ENCODE assay signal across 11 mouse cellular contexts in genomic region chr7:97328891-97329588, GRCm38 (mm10). TPM values are rescaled to one million over a fixed set of nuclear protein-coding genes. Genes with fewer than 3 reads are reported as not detected.
DNase-seq lines count a peak whose midpoint lies in the region; ATAC-seq and TF ChIP-seq lines count a peak whose summit lies in the region.
"Had no signal": no experiment of that assay in that cellular context is flagged by ENCODE, and none has a peak within 500 bp of the region (broad histone marks: within the 10 kb centered on the region; RNA-seq: fewer than 3 reads in every experiment).

No protein-coding gene starts in this region.

- peak overlapping the region; percentile 18; the same call in 1 of the 2 replicates for H3K4me2 ChIP-seq in hindbrain, embryonic 15.5 days
- no peak overlapping the region for H3K4me2 ChIP-seq in hindbrain, embryonic 14.5 days (replicated peaks)
- no peak overlapping the region for H3K4me2 ChIP-seq in heart, embryonic 12.5 days
- H3K4me2 ChIP-seq: liver, embryonic 13.5 days had no signal

- DNase-seq in hindbrain, embryonic 14.5 days (ENCODE audit: low spot score): no peak
- DNase-seq in right cerebral cortex, adult 18-20 months: peak; percentile 25
- no peak for DNase-seq in right cerebral cortex, postnatal 36 days (ENCODE audit: low spot score in 2 of 2)
- DNase-seq in thymus, postnatal 0 days (ENCODE audit: low spot score): no peak
- DNase-seq: left cerebral cortex, postnatal 4 days; liver, embryonic 13.5 days; lung, postnatal 14 days; right cerebral cortex, postnatal 25 days had no signal

- no peak overlapping the region for H3K27ac ChIP-seq in hindbrain, embryonic 15.5 days (replicated peaks)
- H3K27ac ChIP-seq in hindbrain, embryonic 14.5 days: no peak overlapping the region
- no peak overlapping the region for H3K27ac ChIP-seq in cortical plate, adult 2 months (ENCODE audit: insufficient read depth, low read length)
- no peak overlapping the region for H3K27ac ChIP-seq in heart, embryonic 12.5 days (ENCODE audit: poor library complexity, severe bottlenecking)
- H3K27ac ChIP-seq: liver, embryonic 13.5 days had no signal

- H3K4me3 ChIP-seq in hindbrain, embryonic 15.5 days: no peak overlapping the region
- H3K4me3 ChIP-seq in hindbrain, embryonic 14.5 days (replicated peaks; ENCODE audit: low read length): no peak overlapping the region
- H3K4me3 ChIP-seq in cortical plate, adult 2 months (ENCODE audit: insufficient read depth, low read length): 0 out of 2 replicates have a peak overlapping the region, but pooled peaks have one; percentile 4
- H3K4me3 ChIP-seq in heart, embryonic 12.5 days: no peak overlapping the region
- H3K4me3 ChIP-seq: liver, embryonic 13.5 days had no signal

- ATAC-seq in hindbrain, embryonic 15.5 days (ENCODE audit: low FRiP score, low read depth): no peak
- no peak for ATAC-seq in hindbrain, embryonic 14.5 days (ENCODE audit: low FRiP score)
- no peak for ATAC-seq in heart, embryonic 12.5 days (ENCODE audit: insufficient number of reproducible peaks, low FRiP score)

- no peak for TF ChIP-seq POLR2A in cortical plate, adult 2 months (IDR thresholded peaks at IDR 0.05; ENCODE audit: extremely low read depth, insufficient read depth, low read length)

- TF ChIP-seq CTCF in cortical plate, adult 2 months (IDR thresholded peaks at IDR 0.05; ENCODE audit: extremely low read depth, insufficient read depth, low read length): no peak

- WGBS in hindbrain, embryonic 15.5 days: 66% methylated on average over 13 of the region's 13 CpGs
- 68% methylated on average over 13 of the region's 13 CpGs for WGBS in hindbrain, embryonic 14.5 days
- 75% methylated on average over 13 of the region's 13 CpGs for whole genome bisulfite sequencing in heart, embryonic 12.5 days

- H3K27me3 ChIP-seq in hindbrain, embryonic 15.5 days: peaks cover 33% of the 10 kb centered on the region
- peaks cover 35% of the 10 kb centered on the region for H3K27me3 ChIP-seq in hindbrain, embryonic 14.5 days (ENCODE audit: control insufficient read depth, insufficient read depth, low read length)
- H3K27me3 ChIP-seq in heart, embryonic 12.5 days (replicated peaks): peaks cover 40% of the 10 kb centered on the region

- peaks cover 3% of the 10 kb centered on the region; the same call in 1 of the 2 replicates for H3K36me3 ChIP-seq in hindbrain, embryonic 15.5 days
- 0 out of 2 replicates have a peak, but pooled peaks cover 8% of the 10 kb centered on the region for H3K36me3 ChIP-seq in hindbrain, embryonic 14.5 days (replicated peaks; ENCODE audit: control insufficient read depth, insufficient read depth)
- H3K36me3 ChIP-seq in heart, embryonic 12.5 days: no peaks in the 10 kb centered on the region
- H3K36me3 ChIP-seq: liver, embryonic 13.5 days had no signal

- H3K4me1 ChIP-seq in hindbrain, embryonic 15.5 days (replicated peaks): peaks cover 49% of the 10 kb centered on the region
- H3K4me1 ChIP-seq in hindbrain, embryonic 14.5 days (replicated peaks; ENCODE audit: control insufficient read depth, insufficient read depth, low read length): peaks cover 19% of the 10 kb centered on the region
- H3K4me1 ChIP-seq in cortical plate, adult 2 months (ENCODE audit: control insufficient read depth, insufficient read depth, low read length): no peaks in the 10 kb centered on the region; the same call in 1 of the 2 replicates
- peaks cover 28% of the 10 kb centered on the region for H3K4me1 ChIP-seq in heart, embryonic 12.5 days (replicated peaks)

- no peak overlapping the region for H3K9ac ChIP-seq in hindbrain, embryonic 15.5 days
- no peak overlapping the region for H3K9ac ChIP-seq in hindbrain, embryonic 14.5 days
- H3K9ac ChIP-seq in heart, embryonic 12.5 days: no peak overlapping the region
- H3K9ac ChIP-seq: liver, embryonic 13.5 days had no signal

- H3K9me3 ChIP-seq in hindbrain, embryonic 15.5 days: no peaks in the 10 kb centered on the region
- H3K9me3 ChIP-seq in hindbrain, embryonic 14.5 days (ENCODE audit: control insufficient read depth, low read length): no peaks in the 10 kb centered on the region
- H3K9me3 ChIP-seq in heart, embryonic 12.5 days (replicated peaks): no peaks in the 10 kb centered on the region; the same call in 1 of the 2 replicates
- H3K9me3 ChIP-seq: liver, embryonic 13.5 days had no signal

RNA-seq across cellular contexts. Expression of gene Usp35, which starts 2.8 kb away (rescaled TPM):
- polyA plus RNA-seq in hindbrain, embryonic 15.5 days (2015; fragmentation: Nextera tagmentation; extraction: Ambion mirVana): 3.6 and 5.2 TPM in 2 replicates
- 3.8 and 4.1 TPM in 2 replicates for polyA plus RNA-seq in hindbrain, embryonic 14.5 days (2014; fragmentation: Nextera tagmentation; extraction: Ambion mirVana)
- polyA plus RNA-seq in cortical plate, adult 2 months (2012; rRNA removed): 15.9 and 16.4 TPM in 2 replicates
- polyA plus RNA-seq in heart, embryonic 12.5 days (2016; fragmentation: Nextera tagmentation; extraction: Ambion mirVana): 1.4 and 1.8 TPM in 2 replicates
- 3.1 and 4.2 TPM in 2 replicates for polyA plus RNA-seq in thymus, postnatal 0 days (2015; fragmentation: Nextera tagmentation; extraction: Ambion mirVana)

RNA-seq across cellular contexts. Expression of gene Kctd21, which starts 3.1 kb away (rescaled TPM):
- 7.3 and 7.7 TPM in 2 replicates for polyA plus RNA-seq in hindbrain, embryonic 15.5 days (2015; fragmentation: Nextera tagmentation; extraction: Ambion mirVana)
- polyA plus RNA-seq in hindbrain, embryonic 14.5 days (2014; fragmentation: Nextera tagmentation; extraction: Ambion mirVana): 7.1 and 9.3 TPM in 2 replicates
- polyA plus RNA-seq in cortical plate, adult 2 months (2012; rRNA removed): 14.3 and 14.8 TPM in 2 replicates
- 4.0 and 4.9 TPM in 2 replicates for polyA plus RNA-seq in heart, embryonic 12.5 days (2016; fragmentation: Nextera tagmentation; extraction: Ambion mirVana)
- polyA plus RNA-seq in thymus, postnatal 0 days (2015; fragmentation: Nextera tagmentation; extraction: Ambion mirVana): 1.4 and 1.6 TPM in 2 replicates

RNA-seq across cellular contexts. Expression of gene Alg8, which starts 42.4 kb away (rescaled TPM):
- polyA plus RNA-seq in hindbrain, embryonic 15.5 days (2015; fragmentation: Nextera tagmentation; extraction: Ambion mirVana): 14.8 and 16.2 TPM in 2 replicates
- 10.4 and 11.1 TPM in 2 replicates for polyA plus RNA-seq in hindbrain, embryonic 14.5 days (2014; fragmentation: Nextera tagmentation; extraction: Ambion mirVana)
- polyA plus RNA-seq in cortical plate, adult 2 months (2012; rRNA removed): 11.9 and 13.2 TPM in 2 replicates
- polyA plus RNA-seq in heart, embryonic 12.5 days (2016; fragmentation: Nextera tagmentation; extraction: Ambion mirVana): 35.0 and 38.7 TPM in 2 replicates
- 31.7 and 35.8 TPM in 2 replicates for polyA plus RNA-seq in thymus, postnatal 0 days (2015; fragmentation: Nextera tagmentation; extraction: Ambion mirVana)
